Mouse (Mus musculus) CH12F3 (cell line): ENCODE results near the gene Bphl.
"Not testable (repeated sequence)": the region's sequence is repeated elsewhere in the genome, so short reads cannot be mapped to it uniquely, and the experiment has no call there.

Experiments
- in situ Hi-C: fragments of 300-500 bp; cut with MboI; formaldehyde crosslinking; loops from 2 replicates; pipeline ENCODE4 v1.14.3; 2020; ENCODE audit warnings: low sequenced_read_pairs

Bphl gene

DNA sequence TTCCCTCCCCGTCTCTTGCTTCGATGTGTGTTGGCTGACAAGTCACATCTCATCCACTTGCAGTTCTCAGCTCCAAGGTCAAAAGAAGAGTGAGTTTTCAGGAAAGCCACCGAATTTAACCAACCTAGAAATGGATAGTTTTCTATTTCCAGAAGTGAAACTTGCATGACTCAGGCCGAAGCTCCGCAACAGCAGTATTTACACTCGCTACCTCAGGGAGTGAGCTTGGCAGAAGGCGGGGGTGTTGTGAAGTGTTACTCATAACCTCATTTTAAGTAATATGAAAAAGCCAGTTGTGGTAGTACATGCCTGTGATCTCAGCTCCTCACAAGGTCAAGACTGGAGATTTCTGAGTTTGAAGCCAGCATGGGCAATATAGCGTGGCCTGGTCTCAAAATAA, 13.1 kb downstream of the Bphl start:
- in situ Hi-C loops: no loop called here

DNA sequence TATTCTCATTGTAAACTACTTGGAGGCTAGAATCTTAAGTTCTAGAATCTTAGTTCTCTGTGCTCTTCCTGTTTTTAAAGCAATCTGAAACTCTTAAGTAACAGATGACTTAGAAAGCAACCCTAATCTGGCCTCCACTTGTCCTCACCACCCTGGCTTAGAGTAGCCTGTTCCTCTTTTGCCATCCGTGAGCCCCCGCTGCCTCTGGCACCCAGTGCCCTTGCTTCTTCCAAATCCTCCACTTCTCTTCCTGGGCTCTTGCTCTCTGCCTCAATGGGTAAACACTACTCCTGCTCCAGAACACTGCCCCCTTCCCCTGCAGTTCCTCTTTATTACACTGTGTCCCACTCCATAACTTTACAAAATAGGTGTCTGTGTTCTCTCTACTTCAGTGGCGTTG, 14.3 kb downstream of the Bphl start:
- in situ Hi-C loops: no loop called here

DNA sequence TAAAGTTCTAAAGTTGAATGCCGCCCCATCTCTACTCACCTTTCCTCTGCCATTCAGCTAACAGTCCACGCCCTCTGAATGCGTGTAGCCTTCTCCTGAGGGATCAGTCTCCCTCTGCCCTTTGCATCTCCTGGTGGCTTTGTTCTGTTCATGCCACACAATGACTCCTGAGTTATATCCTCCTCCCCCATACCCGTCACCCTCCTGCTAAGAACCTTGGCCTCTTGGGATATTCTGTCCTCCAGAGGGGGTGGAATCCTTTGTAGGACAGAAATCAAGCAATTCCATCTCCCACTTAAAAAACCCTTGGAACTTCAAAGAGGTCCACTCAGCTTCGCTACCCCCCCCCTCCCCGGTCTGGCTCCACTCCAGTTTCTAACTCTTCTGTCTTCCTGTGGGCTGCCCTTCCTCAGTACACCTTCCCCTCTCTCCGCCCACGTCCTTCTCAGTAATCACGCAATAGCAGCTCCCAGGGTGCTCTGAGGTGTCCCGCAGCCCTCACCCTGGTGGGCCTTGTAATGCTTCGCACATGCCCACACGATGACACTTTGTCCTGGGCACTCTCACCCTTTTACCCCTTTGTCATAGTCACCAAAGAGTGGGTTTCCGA, 16.4 kb downstream of the Bphl start:
- in situ Hi-C loops: no loop called here

DNA sequence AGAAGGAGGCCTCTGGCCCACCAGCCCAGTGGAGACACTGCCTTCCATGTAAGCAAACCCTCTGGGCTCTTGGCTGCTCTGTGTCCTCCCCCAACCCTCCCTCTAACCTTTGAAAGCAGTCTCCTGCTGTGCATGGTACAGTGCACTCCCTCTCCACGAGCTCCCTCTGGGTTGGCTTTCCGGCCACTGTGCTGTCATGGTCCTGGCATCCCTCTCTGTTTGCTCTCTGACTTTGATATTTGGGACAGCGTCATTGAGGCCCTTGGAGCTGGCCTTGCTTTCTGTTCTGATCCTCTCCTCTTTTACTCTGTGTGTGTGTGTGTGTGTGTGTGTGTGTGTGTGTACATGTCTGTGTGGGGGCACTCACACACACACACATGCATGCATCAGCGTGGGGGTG, 17.0 kb downstream of the Bphl start:
- in situ Hi-C loops: no loop called here

DNA sequence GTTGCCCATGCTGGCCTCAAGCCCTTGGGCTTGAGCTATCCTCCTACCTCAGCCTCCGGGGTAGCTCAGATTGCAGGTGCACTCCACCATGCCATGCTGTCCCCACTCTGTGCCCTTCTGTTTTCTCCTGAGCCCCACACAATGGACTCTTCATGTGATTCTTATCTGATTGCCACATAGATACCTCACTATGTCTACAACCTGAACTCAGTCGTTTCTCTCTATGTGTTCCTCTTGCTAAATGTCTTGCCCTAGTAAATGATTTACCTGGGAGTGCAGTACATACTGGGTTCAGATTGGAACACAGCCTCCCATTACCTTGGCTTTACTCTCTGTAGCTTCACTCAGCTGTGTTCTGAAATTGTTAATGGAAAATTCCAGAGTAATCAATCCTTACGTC, 17.6 kb downstream of the Bphl start:
- in situ Hi-C loops: no loop called here

- in situ Hi-C loops: no loop called here
Measured at GRCm38 (mm10) chr13:34057252-34057651, 19.9 kb downstream of the Bphl start.

- in situ Hi-C loops: no loop called here
Measured at GRCm38 (mm10) chr13:34060061-34060460, 22.7 kb downstream of the Bphl start.

- in situ Hi-C loops: no loop called here
Measured at GRCm38 (mm10) chr13:34062466-34062865, 25.1 kb downstream of the Bphl start.

DNA sequence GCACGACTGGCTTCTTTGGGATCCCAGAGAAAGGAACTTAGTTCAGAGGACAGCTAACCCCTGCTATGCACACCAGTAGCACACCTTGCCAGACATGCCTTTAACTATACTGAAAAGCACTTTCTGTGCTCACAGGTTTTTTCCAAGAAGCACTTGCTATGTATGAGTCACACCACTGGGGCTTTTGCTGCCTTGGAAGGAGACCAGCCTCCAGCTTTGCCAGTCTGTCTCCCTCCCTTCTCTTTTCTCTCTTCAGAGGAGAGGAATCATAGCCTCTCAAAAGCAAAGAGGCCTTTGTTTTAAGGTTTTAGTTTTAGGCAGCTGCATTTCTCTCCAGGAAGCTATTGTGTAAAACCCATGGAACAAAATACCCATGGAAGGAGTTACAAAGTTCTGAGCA, 29.0 kb downstream of the Bphl start:
- in situ Hi-C loops: no loop called here

- in situ Hi-C loops: no loop called here
Measured at GRCm38 (mm10) chr13:34070296-34070695, 32.9 kb downstream of the Bphl start.

GRCm38 (mm10) chr13:34071836-34072235, 34.4 kb downstream of the Bphl start:
- in situ Hi-C loops: no loop called here

DNA sequence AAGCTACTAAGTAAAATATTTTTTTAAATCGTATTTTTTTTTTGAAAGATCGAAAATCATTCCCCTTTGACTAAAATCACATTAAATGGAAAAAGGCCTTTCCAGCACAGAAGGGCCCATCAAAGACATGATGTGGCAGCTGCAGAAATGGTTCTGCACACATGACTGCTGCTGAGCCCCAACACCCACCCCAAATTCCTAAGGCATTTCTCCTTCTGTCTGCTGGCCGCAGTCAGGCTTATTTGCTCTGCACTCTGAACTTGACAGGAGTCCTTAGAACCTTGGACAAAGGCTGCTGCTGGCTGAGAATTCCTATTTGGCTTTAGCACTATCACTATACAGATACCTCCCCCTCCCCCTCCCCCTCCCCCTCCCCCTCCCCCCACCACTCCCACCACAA, 35.5 kb downstream of the Bphl start:
- in situ Hi-C loops: no loop called here

GRCm38 (mm10) chr13:34074441-34074840, 37.0 kb downstream of the Bphl start:
- in situ Hi-C loops: not testable (repeated sequence)

GRCm38 (mm10) chr13:34075893-34076292, 38.5 kb downstream of the Bphl start:
- in situ Hi-C loops: not testable (repeated sequence)

- in situ Hi-C loops: no loop called here
Measured at GRCm38 (mm10) chr13:34076561-34077491, 39.4 kb downstream of the Bphl start.

DNA sequence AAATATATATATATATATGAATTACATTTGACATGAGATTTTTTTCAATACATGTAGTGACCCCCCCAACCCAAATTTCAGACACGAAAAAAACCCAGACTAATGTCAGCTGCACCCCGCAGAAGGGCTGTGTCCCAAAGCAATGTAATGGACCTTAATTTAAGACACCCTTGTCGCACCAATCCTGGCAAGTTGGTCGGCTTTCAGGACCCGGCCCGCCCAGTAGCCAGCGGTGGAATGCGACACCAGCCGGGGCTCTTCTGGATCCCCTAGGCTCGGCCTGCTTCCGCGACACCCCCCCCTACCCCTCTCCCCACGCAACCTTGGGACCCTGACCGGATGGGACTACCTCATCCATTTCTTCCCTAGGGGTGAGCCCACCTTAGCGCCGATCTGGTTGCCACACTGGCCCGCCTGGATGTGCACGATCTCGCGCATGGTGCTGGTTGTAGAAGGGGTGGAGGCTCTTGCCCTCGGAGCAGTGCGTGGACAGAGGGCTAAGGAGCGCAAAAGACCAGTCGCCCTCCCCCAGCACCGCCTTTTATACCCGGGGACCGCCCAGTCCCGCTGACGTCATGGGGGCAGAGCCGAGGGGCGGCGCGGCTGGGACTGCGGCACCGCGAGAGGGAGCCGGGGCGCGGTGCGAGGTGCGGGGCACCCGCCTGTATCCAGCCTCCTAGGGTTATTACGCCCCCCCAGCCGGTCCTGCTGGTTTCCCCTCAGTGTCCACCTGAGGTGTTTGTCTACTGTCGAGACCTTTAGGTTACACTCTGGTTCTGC, 40.3 kb downstream of the Bphl start, which contains the start of gene Tubb2a:
TSS of gene Tubb2a (minus strand) at position 516 of the 780 bp plus-strand sequence.
- in situ Hi-C loops: no loop called here

GRCm38 (mm10) chr13:34078500-34079280, 41.3 kb downstream of the Bphl start:
- in situ Hi-C loops: no loop called here

DNA sequence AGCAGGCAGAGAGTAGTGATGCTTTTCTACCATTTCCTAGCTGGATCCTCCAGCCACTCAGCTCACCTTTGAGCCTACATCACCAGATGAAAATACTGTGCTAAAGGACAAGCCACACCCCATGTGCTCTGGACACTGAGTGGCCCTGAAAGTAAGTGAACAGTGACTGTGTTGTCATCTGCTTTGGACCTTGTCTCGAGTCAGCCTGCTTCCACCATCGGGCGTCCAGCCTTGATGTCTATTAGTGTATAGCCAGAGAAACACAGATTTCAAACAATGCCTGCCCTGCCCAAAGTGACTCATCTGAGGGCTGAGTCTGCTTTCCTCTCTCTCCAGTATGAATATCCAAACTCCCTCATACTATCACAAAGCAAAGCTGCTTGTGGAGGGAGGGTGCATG, 42.4 kb downstream of the Bphl start:
- in situ Hi-C loops: no loop called here

DNA sequence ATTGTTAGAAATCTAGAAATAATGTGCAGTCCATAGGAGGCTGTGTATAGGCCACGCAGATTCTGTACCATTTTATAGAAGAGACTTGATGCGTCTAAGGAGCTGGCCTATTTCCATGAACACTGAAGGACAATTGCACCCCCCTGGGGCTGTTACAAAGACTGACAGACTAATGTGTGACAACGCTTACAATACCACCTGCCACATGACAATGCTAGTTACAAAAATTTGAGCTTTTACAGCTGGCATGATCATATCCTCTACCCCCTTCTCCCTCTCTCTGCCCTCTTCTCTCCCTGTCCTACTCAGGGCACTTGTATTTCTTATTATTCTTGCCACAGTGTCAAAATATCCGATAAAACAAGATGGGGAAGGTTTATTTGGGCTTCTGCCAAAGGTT, 44.5 kb downstream of the Bphl start:
- in situ Hi-C loops: no loop called here

DNA sequence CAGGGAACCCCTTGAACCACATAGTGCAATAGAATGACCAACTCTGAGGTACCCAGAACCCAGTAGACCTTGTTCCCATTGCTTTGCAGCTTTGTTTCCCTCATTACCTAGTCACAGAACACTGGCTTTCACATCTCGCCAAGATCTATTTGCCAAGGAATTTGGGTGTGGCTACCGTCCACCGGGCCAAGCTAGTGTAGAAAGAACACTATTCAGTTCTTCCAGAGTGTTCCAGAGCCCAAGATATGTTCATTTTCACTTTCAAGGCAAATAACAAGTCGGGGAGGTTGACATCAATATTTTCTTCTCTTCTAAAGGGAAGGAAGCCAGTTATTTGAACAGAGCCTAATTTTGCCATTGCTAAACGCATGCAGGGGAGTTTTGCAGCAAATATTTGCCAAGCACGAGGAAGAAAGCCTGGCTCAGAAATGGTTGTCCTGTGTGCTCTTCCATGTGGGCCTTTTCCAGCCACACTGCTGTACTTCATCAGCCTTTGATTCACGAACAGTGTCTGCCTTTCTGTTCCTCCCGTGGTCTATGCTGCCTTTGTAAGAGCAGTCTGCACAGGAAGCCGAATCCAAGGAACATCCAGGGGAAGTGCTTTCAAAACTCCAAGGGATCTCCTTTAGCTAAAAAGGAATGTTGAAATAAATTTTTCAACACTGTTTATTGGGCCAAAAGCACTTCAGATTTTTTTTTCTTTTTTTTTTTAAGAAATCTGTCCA, 46.8 kb downstream of the Bphl start:
- in situ Hi-C loops: no loop called here
